Mouse (Mus musculus) intestine, postnatal 0 days (tissue): ENCODE measurements around the gene Tango6. TPM values are rescaled to one million over a fixed set of nuclear protein-coding genes. Genes with fewer than 3 reads are reported as not detected.
A peak's percentile ranks its signal among the peaks of the same experiment; 100 is the strongest.

Experiments
- ATAC-seq: fragments of 200-750 bp; cut with Nextera tagmentation; 2 replicates; pipeline ENCODE4 v1.8.0; 2017; ENCODE audit warnings: mild to moderate bottlenecking, moderate TSS enrichment, moderate library complexity
- H3K27ac ChIP-seq: fragments of 300-500 bp; sonication (generic); 2 replicates; pipeline ENCODE4 v1.5.1; 2014; ENCODE audit warnings: mild to moderate bottlenecking, low read depth, low read length, moderate library complexity
- H3K27me3 ChIP-seq: fragments of 300-500 bp; sonication (generic); replicated peaks from 2 replicates; pipeline ENCODE4 v1.6.1; 2014; ENCODE audit warnings: low read length, mixed read lengths; ENCODE audit not compliant: control insufficient read depth, insufficient read depth
- H3K36me3 ChIP-seq: fragments of 300-500 bp; sonication (generic); 2 replicates; pipeline ENCODE4 v1.6.1; 2014; ENCODE audit warnings: mild to moderate bottlenecking, moderate library complexity; ENCODE audit not compliant: control insufficient read depth, insufficient read depth
- H3K4me1 ChIP-seq: fragments of 300-500 bp; sonication (generic); replicated peaks from 2 replicates; pipeline ENCODE4 v1.6.1; 2014; ENCODE audit warnings: antibody characterized with exemption, low read length, mixed read lengths; ENCODE audit not compliant: control insufficient read depth, insufficient read depth
- H3K4me2 ChIP-seq: fragments of 300-500 bp; sonication (generic); replicated peaks from 2 replicates; pipeline ENCODE4 v1.6.1; 2014; ENCODE audit warnings: low read depth, mild to moderate bottlenecking, moderate library complexity
- H3K4me3 ChIP-seq: fragments of 300-500 bp; sonication (generic); 2 replicates; pipeline ENCODE4 v1.5.1; 2014; ENCODE audit warnings: low read depth, low read length
- H3K9ac ChIP-seq: fragments of 300-500 bp; sonication (generic); 2 replicates; pipeline ENCODE4 v1.6.1; 2014; ENCODE audit warnings: mild to moderate bottlenecking, low read depth, low read length
- H3K9me3 ChIP-seq: fragments of 300-500 bp; sonication (generic); 2 replicates; pipeline ENCODE4 v1.6.1; 2016; ENCODE audit warnings: mixed run types; ENCODE audit not compliant: control insufficient read depth
- CTCF ChIP-seq: sonication (generic); IDR thresholded peaks from 2 replicates; pipeline ENCODE4 v1.5.1; 2016; ENCODE audit warnings: low read depth, mild to moderate bottlenecking, control low read depth, antibody characterized with exemption, moderate library complexity
- WGBS: fragments of 180-500 bp; shearing (Covaris S2); extraction: QIAGEN DNeasy Blood & Tissue Kit; methylation state at CpG from one replicate; pipeline ENCODE4 v1.1.7; 2014; 5-methylcytosine and 5-hydroxymethylcytosine counted together
- polyA plus RNA-seq: library from polyadenylated mRNA; unstranded; fragments of >200 nt; fragmentation: Nextera tagmentation; extraction: Ambion mirVana; gene quantifications from 2 replicates; pipeline ENCODE4 v1.2.1, GENCODE M21; 2015

Gene Tango6
- polyA plus RNA-seq, 1 experiment from 2014 or later: 1.7 TPM

- 57% methylated on average over 5 of the region's 5 CpGs for WGBS
- Histone ChIP-seq H3K4me2 (0 out of 2 replicates have a peak overlapping the region, but pooled peaks have one; percentile 0), H3K4me1 (no peaks in the 10 kb centered on the region), H3K9ac (no peak overlapping the region), H3K27ac (no peak overlapping the region), H3K36me3 (no peaks in the 10 kb centered on the region), H3K4me3 (no peak overlapping the region), H3K27me3 (no peaks in the 10 kb centered on the region), H3K9me3 (no peaks in the 10 kb centered on the region)
- no peak for TF ChIP-seq CTCF
- ATAC-seq: no peak
Observed at GRCm38 (mm10) chr8:106640921-106641320, 41.9 kb upstream of the Tango6 start.

GRCm38 (mm10) chr8:106642172-106642571 lies 40.7 kb upstream of the Tango6 start:
- 50% methylated on average over 2 of the region's 2 CpGs for WGBS
- no peak overlapping the region for H3K4me3 ChIP-seq
- no peaks in the 10 kb centered on the region for H3K36me3 ChIP-seq
- no peak overlapping the region for H3K4me2 ChIP-seq
- TF ChIP-seq CTCF: no peak
- H3K9ac ChIP-seq: no peak overlapping the region
- ATAC-seq: no peak
- no peak overlapping the region for H3K27ac ChIP-seq
- H3K4me1 ChIP-seq: no peaks in the 10 kb centered on the region
- H3K9me3 ChIP-seq: no peaks in the 10 kb centered on the region
- H3K27me3 ChIP-seq: no peaks in the 10 kb centered on the region

GRCm38 (mm10) chr8:106643100-106643499 lies 39.8 kb upstream of the Tango6 start:
- Histone ChIP-seq H3K9me3 (no peaks in the 10 kb centered on the region), H3K36me3 (no peaks in the 10 kb centered on the region), H3K27ac (no peak overlapping the region), H3K4me2 (no peak overlapping the region), H3K9ac (no peak overlapping the region), H3K4me3 (no peak overlapping the region), H3K27me3 (no peaks in the 10 kb centered on the region), H3K4me1 (no peaks in the 10 kb centered on the region)
- ATAC-seq: no peak
- no peak for TF ChIP-seq CTCF
- WGBS: 43% methylated on average over 4 of the region's 4 CpGs

GRCm38 (mm10) chr8:106644957-106645356 lies 37.9 kb upstream of the Tango6 start:
- Histone ChIP-seq H3K27me3 (no peaks in the 10 kb centered on the region), H3K27ac (no peak overlapping the region), H3K9ac (no peak overlapping the region), H3K36me3 (peaks cover 4% of the 10 kb centered on the region; the same call in 1 of the 2 replicates), H3K4me2 (no peak overlapping the region), H3K4me1 (no peaks in the 10 kb centered on the region), H3K9me3 (no peaks in the 10 kb centered on the region), H3K4me3 (no peak overlapping the region)
- ATAC-seq: no peak
- TF ChIP-seq CTCF: peak; percentile 53
- WGBS: 51% methylated on average over 3 of the region's 3 CpGs

GRCm38 (mm10) chr8:106646153-106646552 lies 36.7 kb upstream of the Tango6 start:
- 49% methylated on average over 2 of the region's 2 CpGs for WGBS

GRCm38 (mm10) chr8:106646731-106647130 lies 36.1 kb upstream of the Tango6 start:
- no peak for TF ChIP-seq CTCF
- Histone ChIP-seq H3K4me1 (no peaks in the 10 kb centered on the region), H3K9me3 (no peaks in the 10 kb centered on the region), H3K27me3 (no peaks in the 10 kb centered on the region), H3K4me3 (no peak overlapping the region), H3K36me3 (peaks cover 16% of the 10 kb centered on the region), H3K4me2 (no peak overlapping the region), H3K9ac (0 out of 2 replicates have a peak overlapping the region, but pooled peaks have one; percentile 3), H3K27ac (no peak overlapping the region)
- 33% methylated on average over 5 of the region's 5 CpGs for WGBS
- ATAC-seq: no peak

More at GRCm38 (mm10) chr8:106646153-106646552, 36.7 kb upstream of the Tango6 start:
- Histone ChIP-seq H3K27ac (no peak overlapping the region), H3K27me3 (no peaks in the 10 kb centered on the region), H3K36me3 (peaks cover 16% of the 10 kb centered on the region), H3K4me1 (no peaks in the 10 kb centered on the region), H3K4me2 (no peak overlapping the region), H3K9me3 (no peaks in the 10 kb centered on the region), H3K9ac (0 out of 2 replicates have a peak overlapping the region, but pooled peaks have one; percentile 3), H3K4me3 (no peak overlapping the region)
- TF ChIP-seq CTCF: no peak
- no peak for ATAC-seq

GRCm38 (mm10) chr8:106647387-106647786 lies 35.5 kb upstream of the Tango6 start:
- H3K27ac ChIP-seq: no peak overlapping the region
- 43% methylated on average over 2 of the region's 2 CpGs for WGBS
- H3K4me2 ChIP-seq: no peak overlapping the region

More at GRCm38 (mm10) chr8:106647387-106647786, 35.5 kb upstream of the Tango6 start:
- H3K4me1 ChIP-seq: no peaks in the 10 kb centered on the region
- ATAC-seq: peak; percentile 46
- no peak overlapping the region for H3K4me3 ChIP-seq
- H3K36me3 ChIP-seq: peaks cover 16% of the 10 kb centered on the region
- H3K27me3 ChIP-seq: no peaks in the 10 kb centered on the region
- H3K9ac ChIP-seq: no peak overlapping the region
- TF ChIP-seq CTCF: peak; percentile 91
- H3K9me3 ChIP-seq: no peaks in the 10 kb centered on the region
